Mouse (Mus musculus): Measurements from ENCODE around the gene Hacl1.

DNA sequence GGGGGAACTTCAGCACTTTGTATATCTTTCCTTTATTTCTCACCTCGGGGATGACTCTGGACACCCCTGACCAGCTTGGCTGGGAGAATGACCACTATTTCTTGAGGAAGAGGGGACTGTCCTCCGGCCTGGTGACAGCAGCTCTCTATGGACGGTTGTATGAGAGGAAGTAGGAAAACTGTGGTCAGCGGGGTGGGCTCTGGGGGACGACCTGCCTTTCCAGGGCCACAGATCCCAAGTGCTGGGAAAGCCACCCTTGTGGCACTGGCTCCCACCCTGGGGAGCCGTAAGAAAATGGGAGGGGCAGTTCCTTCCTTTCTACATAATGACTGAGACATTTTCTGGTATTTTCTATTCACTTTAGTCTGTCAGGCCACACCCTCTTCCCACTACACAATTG lies 26.7 kb upstream of the Hacl1 start:
- TF ChIP-seq CTCF (IDR thresholded peaks at IDR 0.05; ENCODE audit: low read depth, low read length) (no peak), POLR2A (IDR thresholded peaks at IDR 0.05; ENCODE audit: extremely low read depth, insufficient read depth, low read length) (no peak)

Measured in liver, adult 2 months (tissue).